In the genomic region with DNA sequence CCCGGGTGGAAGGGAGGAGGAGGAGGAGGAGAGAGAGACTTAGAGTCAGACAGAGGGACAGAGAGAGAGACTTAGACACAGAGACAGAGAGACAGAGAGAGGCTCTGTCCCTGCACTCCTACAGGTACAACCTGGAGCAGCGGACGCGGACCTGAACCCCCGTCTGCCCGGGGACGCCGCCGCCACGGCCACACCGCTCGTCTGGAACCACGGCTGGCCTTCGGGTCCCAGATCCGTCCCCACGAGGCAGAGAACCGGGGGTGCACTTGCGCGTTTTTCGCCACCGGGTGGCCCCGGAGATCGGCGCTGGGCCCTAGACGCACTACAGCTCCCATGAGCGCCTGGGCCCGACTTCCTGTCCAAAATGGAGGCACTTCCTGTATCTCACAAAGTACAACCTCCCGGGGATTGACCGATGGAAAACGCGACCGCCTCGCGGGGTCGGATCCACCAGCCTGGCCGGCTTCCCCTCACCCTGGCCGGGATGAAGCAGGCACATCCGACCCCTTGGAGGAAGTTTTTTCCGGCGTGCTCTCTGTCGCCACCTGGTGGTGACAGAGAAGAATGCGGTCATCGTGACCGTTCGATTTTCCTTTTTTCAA, we compare ENCODE assay signal across 7 mouse cellular contexts. TPM values are rescaled to one million over a fixed set of nuclear protein-coding genes. Genes with fewer than 3 reads are reported as not detected.
DNase-seq lines count a peak whose midpoint lies in the region; ATAC-seq and TF ChIP-seq lines count a peak whose summit lies in the region.
"Not testable (repeated sequence)": the region's sequence is repeated elsewhere in the genome, so short reads cannot be mapped to it uniquely, and the experiment has no call there.

TSS of gene Gm45844 (minus strand) at position 324 of the 602 bp plus-strand sequence.

- not testable (repeated sequence) for TF ChIP-seq POLR2A in kidney, adult 2 months (IDR thresholded peaks at IDR 0.05; ENCODE audit: low read depth, low read length)

- DNase-seq in adrenal gland, adult 2 months: peak; percentile 92
- DNase-seq in heart, adult 18-20 months: peak; percentile 90 to 93
- peak; percentile 93 for DNase-seq in kidney, adult 2 months
- DNase-seq in midbrain, embryonic 14.5 days: peak; percentile 85
- peak; percentile 52 for DNase-seq in spleen, adult 12 weeks (ENCODE audit: low spot score)

- 0 out of 2 replicates have a peak within 1 kb of the TSS, but pooled peaks have one; percentile 1 for H3K9ac ChIP-seq in embryonic facial prominence, embryonic 12.5 days
- peak within 1 kb of the TSS; percentile 12; the same call in 1 of the 2 replicates for H3K9ac ChIP-seq in limb, embryonic 12.5 days (replicated peaks)
- H3K9ac ChIP-seq in midbrain, embryonic 14.5 days (replicated peaks; ENCODE audit: low read length): peak within 1 kb of the TSS; percentile 43; the same call in 1 of the 2 replicates

- not testable (repeated sequence) for H3K27me3 ChIP-seq in embryonic facial prominence, embryonic 12.5 days; kidney, adult 2 months (replicated peaks; ENCODE audit: control insufficient read depth, insufficient read depth, low read length); limb, embryonic 12.5 days; midbrain, embryonic 14.5 days (ENCODE audit: control insufficient read depth, insufficient read depth, low read length)

- H3K27ac ChIP-seq in embryonic facial prominence, embryonic 12.5 days: peak within 1 kb of the TSS; percentile 36; the same call in 1 of the 2 replicates
- H3K27ac ChIP-seq in kidney, adult 2 months (ENCODE audit: insufficient read depth, low read depth, low read length): peak within 1 kb of the TSS; percentile 49; the same call in 1 of the 2 replicates
- H3K27ac ChIP-seq in limb, embryonic 12.5 days: peak within 1 kb of the TSS; percentile 25
- H3K27ac ChIP-seq in midbrain, embryonic 14.5 days (replicated peaks; ENCODE audit: low read depth, low read length): peak within 1 kb of the TSS; percentile 68

- H3K4me2 ChIP-seq in embryonic facial prominence, embryonic 12.5 days (replicated peaks): peak within 1 kb of the TSS; percentile 25
- peak within 1 kb of the TSS; percentile 32 for H3K4me2 ChIP-seq in limb, embryonic 12.5 days
- peak within 1 kb of the TSS; percentile 46 for H3K4me2 ChIP-seq in midbrain, embryonic 14.5 days (ENCODE audit: low read length)

- H3K4me1 ChIP-seq in embryonic facial prominence, embryonic 12.5 days; kidney, adult 2 months (ENCODE audit: control insufficient read depth, insufficient read depth, low read length); limb, embryonic 12.5 days (replicated peaks); midbrain, embryonic 14.5 days (ENCODE audit: control insufficient read depth, insufficient read depth, low read length): not testable (repeated sequence)

- TF ChIP-seq CTCF in kidney, adult 2 months (conservative IDR thresholded peaks at IDR 0.05; ENCODE audit: insufficient read depth, insufficient read length, low read depth, low read length): peak; percentile 83

- peak within 1 kb of the TSS; percentile 27 for H3K4me3 ChIP-seq in embryonic facial prominence, embryonic 12.5 days
- peak within 1 kb of the TSS; percentile 63 for H3K4me3 ChIP-seq in kidney, adult 2 months (ENCODE audit: insufficient read depth, low read depth, low read length)
- peak within 1 kb of the TSS; percentile 32 for H3K4me3 ChIP-seq in limb, embryonic 12.5 days (replicated peaks)
- peak within 1 kb of the TSS; percentile 34 for H3K4me3 ChIP-seq in midbrain, embryonic 14.5 days (replicated peaks; ENCODE audit: low read depth, low read length)

- not testable (repeated sequence) for H3K9me3 ChIP-seq in embryonic facial prominence, embryonic 12.5 days; limb, embryonic 12.5 days; midbrain, embryonic 14.5 days (ENCODE audit: control insufficient read depth, low read length)

- peak; percentile 100 for ATAC-seq in embryonic facial prominence, embryonic 12.5 days (ENCODE audit: insufficient number of reproducible peaks, insufficient read depth, low FRiP score, low TSS enrichment)
- peak; percentile 100 for ATAC-seq in limb, embryonic 12.5 days (ENCODE audit: insufficient number of reproducible peaks, insufficient read depth, low FRiP score, low TSS enrichment, low read depth)
- ATAC-seq in midbrain, embryonic 14.5 days (ENCODE audit: low FRiP score, low TSS enrichment): peak; percentile 99

- 42% methylated on average over 45 of the region's 45 CpGs for WGBS in embryonic facial prominence, embryonic 12.5 days
- WGBS in kidney, adult 2 months: 40% methylated on average over 45 of the region's 45 CpGs
- 42% methylated on average over 45 of the region's 45 CpGs for WGBS in limb, embryonic 12.5 days
- WGBS in midbrain, embryonic 14.5 days: 31% methylated on average over 45 of the region's 45 CpGs

- not testable (repeated sequence) for H3K36me3 ChIP-seq in embryonic facial prominence, embryonic 12.5 days; kidney, adult 2 months (ENCODE audit: control insufficient read depth, insufficient read depth, low read length); limb, embryonic 12.5 days; midbrain, embryonic 14.5 days (ENCODE audit: control insufficient read depth, insufficient read depth, low read length)

RNA-seq across cellular contexts. Expression of gene Gm45844, which starts in this region (rescaled TPM):
- 1 to 10 TPM; 2.8 to 2.9 TPM for total RNA-seq in adrenal gland, adult 2 months (2021)
- 0.47 and 2.6 TPM in 2 replicates for polyA plus RNA-seq in adrenal gland, adult 2 months (2012; rRNA removed)
- polyA plus RNA-seq in embryonic facial prominence, embryonic 12.5 days (2016; fragmentation: Nextera tagmentation; extraction: Ambion mirVana): 5.5 and 5.6 TPM in 2 replicates
- 1 to 10 TPM; 1.8 to 2.3 TPM for total RNA-seq in heart, adult 18-20 months (2021)
- polyA plus RNA-seq in kidney, adult 2 months (2012; rRNA removed): 2.4 and 2.6 TPM in 2 replicates
- 2.6 and 3.2 TPM in 2 replicates for polyA plus RNA-seq in limb, embryonic 12.5 days (2016; fragmentation: Nextera tagmentation; extraction: Ambion mirVana)
- 10.2 and 13.8 TPM in 2 replicates for polyA plus RNA-seq in midbrain, embryonic 14.5 days (2014; fragmentation: Nextera tagmentation; extraction: Ambion mirVana)

Comparison
In these comparisons a context has a peak if more than half of its experiments do, and no peak if none do; other contexts are left out.
1. Peak in every context shown above with its lines: DNase-seq, ATAC-seq, H3K4me3 ChIP-seq and H3K27ac ChIP-seq.